Mouse (Mus musculus): ENCODE measurements around the gene Mrgprd. TPM values are rescaled to one million over a fixed set of nuclear protein-coding genes. Genes with fewer than 3 reads are reported as not detected.

The Mrgprd gene
- polyA plus RNA-seq, 1 experiment from 2014 or later, result not detected

- H3K36me3 ChIP-seq (ENCODE audit: control insufficient read depth, insufficient read depth, low read length), result no peaks in the 10 kb centered on the region
- no peak for DNase-seq (ENCODE audit: low spot score)
- no peaks in the 10 kb centered on the region for H3K27me3 ChIP-seq (ENCODE audit: control insufficient read depth, insufficient read depth, low read length)
- no peaks in the 10 kb centered on the region for H3K4me1 ChIP-seq (replicated peaks; ENCODE audit: control insufficient read depth, insufficient read depth, low read length)
- H3K9me3 ChIP-seq (ENCODE audit: control insufficient read depth, low read length), result no peaks in the 10 kb centered on the region
- no peak for ATAC-seq (ENCODE audit: low FRiP score)
- 43% methylated on average over 13 of the region's 13 CpGs for WGBS
- H3K4me2 ChIP-seq (replicated peaks; ENCODE audit: low read depth, low read length), result no peak within 1 kb of the TSS
- no peak within 1 kb of the TSS for H3K4me3 ChIP-seq (ENCODE audit: low read depth, low read length)
- no peak within 1 kb of the TSS for H3K9ac ChIP-seq (ENCODE audit: low read depth, low read length)
- no peak within 1 kb of the TSS for H3K27ac ChIP-seq (ENCODE audit: low read depth, low read length)
Measured at GRCm38 (mm10) chr7:145300321-145301007, 14.2 kb upstream of the Mrgprd start, which contains the start of gene Mrgprf. Gene Mrgprf, plus strand, starts transcription at chr7:145300828.

- DNase-seq (ENCODE audit: low spot score) (no peak), ATAC-seq (ENCODE audit: low FRiP score) (no peak)
- H3K36me3 ChIP-seq (ENCODE audit: control insufficient read depth, insufficient read depth, low read length), result no peaks in the 10 kb centered on the region
- no peak overlapping the region for H3K4me3 ChIP-seq (ENCODE audit: low read depth, low read length)
- H3K4me1 ChIP-seq (replicated peaks; ENCODE audit: control insufficient read depth, insufficient read depth, low read length), result no peaks in the 10 kb centered on the region
- no peaks in the 10 kb centered on the region for H3K9me3 ChIP-seq (ENCODE audit: control insufficient read depth, low read length)
- H3K27me3 ChIP-seq (ENCODE audit: control insufficient read depth, insufficient read depth, low read length), result no peaks in the 10 kb centered on the region
- H3K4me2 ChIP-seq (replicated peaks; ENCODE audit: low read depth, low read length), result no peak overlapping the region
- H3K9ac ChIP-seq (ENCODE audit: low read depth, low read length), result no peak overlapping the region
- H3K27ac ChIP-seq (ENCODE audit: low read depth, low read length), result no peak overlapping the region
Measured at GRCm38 (mm10) chr7:145301008-145301340, 13.7 kb upstream of the Mrgprd start.

- DNase-seq (ENCODE audit: low spot score) (no peak), ATAC-seq (ENCODE audit: low FRiP score) (no peak)
- Histone ChIP-seq H3K36me3 (ENCODE audit: control insufficient read depth, insufficient read depth, low read length) (no peaks in the 10 kb centered on the region), H3K9ac (ENCODE audit: low read depth, low read length) (no peak overlapping the region), H3K9me3 (ENCODE audit: control insufficient read depth, low read length) (no peaks in the 10 kb centered on the region), H3K4me1 (replicated peaks; ENCODE audit: control insufficient read depth, insufficient read depth, low read length) (no peaks in the 10 kb centered on the region), H3K27me3 (ENCODE audit: control insufficient read depth, insufficient read depth, low read length) (no peaks in the 10 kb centered on the region), H3K4me2 (replicated peaks; ENCODE audit: low read depth, low read length) (no peak overlapping the region), H3K4me3 (ENCODE audit: low read depth, low read length) (no peak overlapping the region), H3K27ac (ENCODE audit: low read depth, low read length) (no peak overlapping the region)
- 87% methylated on average over 6 of the region's 6 CpGs for WGBS
Measured at GRCm38 (mm10) chr7:145301341-145302005, 13.2 kb upstream of the Mrgprd start.

GRCm38 (mm10) chr7:145302488-145303285 lies 11.9 kb upstream of the Mrgprd start:
- Histone ChIP-seq H3K9ac (ENCODE audit: low read depth, low read length) (no peak overlapping the region), H3K36me3 (ENCODE audit: control insufficient read depth, insufficient read depth, low read length) (no peaks in the 10 kb centered on the region), H3K4me3 (ENCODE audit: low read depth, low read length) (no peak overlapping the region), H3K27ac (ENCODE audit: low read depth, low read length) (no peak overlapping the region), H3K4me2 (replicated peaks; ENCODE audit: low read depth, low read length) (peak overlapping the region; percentile 48), H3K9me3 (ENCODE audit: control insufficient read depth, low read length) (no peaks in the 10 kb centered on the region), H3K27me3 (ENCODE audit: control insufficient read depth, insufficient read depth, low read length) (no peaks in the 10 kb centered on the region), H3K4me1 (replicated peaks; ENCODE audit: control insufficient read depth, insufficient read depth, low read length) (no peaks in the 10 kb centered on the region)
- 7% methylated on average over 20 of the region's 20 CpGs for WGBS
- DNase-seq (ENCODE audit: low spot score) (peak; percentile 78), ATAC-seq (ENCODE audit: low FRiP score) (peak; percentile 92)

GRCm38 (mm10) chr7:145304153-145304552 lies 10.5 kb upstream of the Mrgprd start:
- Histone ChIP-seq H3K27me3 (ENCODE audit: control insufficient read depth, insufficient read depth, low read length) (no peaks in the 10 kb centered on the region), H3K36me3 (ENCODE audit: control insufficient read depth, insufficient read depth, low read length) (no peaks in the 10 kb centered on the region), H3K4me3 (ENCODE audit: low read depth, low read length) (no peak overlapping the region), H3K9me3 (ENCODE audit: control insufficient read depth, low read length) (no peaks in the 10 kb centered on the region), H3K4me2 (replicated peaks; ENCODE audit: low read depth, low read length) (no peak overlapping the region), H3K9ac (ENCODE audit: low read depth, low read length) (no peak overlapping the region), H3K27ac (ENCODE audit: low read depth, low read length) (no peak overlapping the region), H3K4me1 (replicated peaks; ENCODE audit: control insufficient read depth, insufficient read depth, low read length) (no peaks in the 10 kb centered on the region)
- ATAC-seq (ENCODE audit: low FRiP score) (no peak), DNase-seq (ENCODE audit: low spot score) (no peak)
- 80% methylated on average over 2 of the region's 2 CpGs for WGBS

GRCm38 (mm10) chr7:145307636-145308035 lies 7.0 kb upstream of the Mrgprd start:
- H3K4me1 ChIP-seq (replicated peaks; ENCODE audit: control insufficient read depth, insufficient read depth, low read length), result no peaks in the 10 kb centered on the region
- DNase-seq (ENCODE audit: low spot score) (no peak), ATAC-seq (ENCODE audit: low FRiP score) (no peak)
- H3K9ac ChIP-seq (ENCODE audit: low read depth, low read length), result no peak overlapping the region
- no peaks in the 10 kb centered on the region for H3K9me3 ChIP-seq (ENCODE audit: control insufficient read depth, low read length)
- H3K4me2 ChIP-seq (replicated peaks; ENCODE audit: low read depth, low read length), result no peak overlapping the region
- no peak overlapping the region for H3K27ac ChIP-seq (ENCODE audit: low read depth, low read length)
- no peaks in the 10 kb centered on the region for H3K36me3 ChIP-seq (ENCODE audit: control insufficient read depth, insufficient read depth, low read length)
- H3K4me3 ChIP-seq (ENCODE audit: low read depth, low read length), result no peak overlapping the region
- WGBS, result 88% methylated on average over 10 of the region's 10 CpGs
- H3K27me3 ChIP-seq (ENCODE audit: control insufficient read depth, insufficient read depth, low read length), result no peaks in the 10 kb centered on the region

- no peak for DNase-seq (ENCODE audit: low spot score)
- no peak for ATAC-seq (ENCODE audit: low FRiP score)
- H3K4me1 ChIP-seq (replicated peaks; ENCODE audit: control insufficient read depth, insufficient read depth, low read length), result no peaks in the 10 kb centered on the region
- no peaks in the 10 kb centered on the region for H3K9me3 ChIP-seq (ENCODE audit: control insufficient read depth, low read length)
- H3K36me3 ChIP-seq (ENCODE audit: control insufficient read depth, insufficient read depth, low read length), result no peaks in the 10 kb centered on the region
- no peak overlapping the region for H3K27ac ChIP-seq (ENCODE audit: low read depth, low read length)
- no peak overlapping the region for H3K4me3 ChIP-seq (ENCODE audit: low read depth, low read length)
- no peak overlapping the region for H3K4me2 ChIP-seq (replicated peaks; ENCODE audit: low read depth, low read length)
- no peaks in the 10 kb centered on the region for H3K27me3 ChIP-seq (ENCODE audit: control insufficient read depth, insufficient read depth, low read length)
- H3K9ac ChIP-seq (ENCODE audit: low read depth, low read length), result no peak overlapping the region
- 79% methylated on average over 30 of the region's 30 CpGs for WGBS
Measured at GRCm38 (mm10) chr7:145308061-145308675, 6.5 kb upstream of the Mrgprd start.

GRCm38 (mm10) chr7:145308866-145309265 lies 5.8 kb upstream of the Mrgprd start:
- ATAC-seq (ENCODE audit: low FRiP score), result no peak
- no peaks in the 10 kb centered on the region for H3K27me3 ChIP-seq (ENCODE audit: control insufficient read depth, insufficient read depth, low read length)
- no peaks in the 10 kb centered on the region for H3K36me3 ChIP-seq (ENCODE audit: control insufficient read depth, insufficient read depth, low read length)
- H3K4me2 ChIP-seq (replicated peaks; ENCODE audit: low read depth, low read length), result no peak overlapping the region
- H3K27ac ChIP-seq (ENCODE audit: low read depth, low read length), result no peak overlapping the region
- H3K4me3 ChIP-seq (ENCODE audit: low read depth, low read length), result no peak overlapping the region
- H3K9ac ChIP-seq (ENCODE audit: low read depth, low read length), result no peak overlapping the region
- 91% methylated on average over 4 of the region's 4 CpGs for WGBS
- H3K4me1 ChIP-seq (replicated peaks; ENCODE audit: control insufficient read depth, insufficient read depth, low read length), result no peaks in the 10 kb centered on the region
- no peaks in the 10 kb centered on the region for H3K9me3 ChIP-seq (ENCODE audit: control insufficient read depth, low read length)
- no peak for DNase-seq (ENCODE audit: low spot score)
